Mouse (Mus musculus): ENCODE measurements around the gene Il17rb. TPM values are rescaled to one million over a fixed set of nuclear protein-coding genes. Genes with fewer than 3 reads are reported as not detected.

Il17rb gene
- polyA plus RNA-seq, 1 experiment from 2014 or later: 1.5 TPM

DNA sequence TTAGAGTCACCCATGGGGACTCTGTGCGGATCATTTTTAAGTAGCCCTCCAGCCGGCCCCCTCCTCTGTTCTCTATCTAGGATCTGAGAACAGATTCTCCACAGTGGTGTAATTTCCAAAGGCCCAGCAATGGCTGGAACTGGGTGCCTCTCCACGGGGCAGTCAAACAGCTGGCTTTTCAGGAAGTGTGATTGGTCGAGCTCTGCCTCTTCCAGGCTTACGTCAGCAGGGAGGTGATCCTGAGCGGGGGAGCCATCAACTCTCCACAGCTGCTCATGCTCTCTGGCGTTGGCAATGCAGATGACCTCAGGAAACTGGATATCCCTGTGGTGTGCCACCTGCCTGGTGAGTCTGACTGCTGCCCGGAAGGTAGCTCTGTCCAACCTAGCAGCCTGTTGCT lies 24.7 kb upstream of the Il17rb start:
- no peak overlapping the region for H3K9ac ChIP-seq (replicated peaks)
- H3K4me2 ChIP-seq (replicated peaks): no peak overlapping the region
- H3K9me3 ChIP-seq: no peaks in the 10 kb centered on the region
- ATAC-seq (ENCODE audit: low FRiP score, low read depth): no peak
- no peaks in the 10 kb centered on the region for H3K27me3 ChIP-seq
- H3K4me3 ChIP-seq: no peak overlapping the region
- H3K36me3 ChIP-seq: no peaks in the 10 kb centered on the region
- H3K27ac ChIP-seq (replicated peaks): no peak overlapping the region
- 71% methylated on average over 8 of the region's 8 CpGs for WGBS
- H3K4me1 ChIP-seq: no peaks in the 10 kb centered on the region

DNA sequence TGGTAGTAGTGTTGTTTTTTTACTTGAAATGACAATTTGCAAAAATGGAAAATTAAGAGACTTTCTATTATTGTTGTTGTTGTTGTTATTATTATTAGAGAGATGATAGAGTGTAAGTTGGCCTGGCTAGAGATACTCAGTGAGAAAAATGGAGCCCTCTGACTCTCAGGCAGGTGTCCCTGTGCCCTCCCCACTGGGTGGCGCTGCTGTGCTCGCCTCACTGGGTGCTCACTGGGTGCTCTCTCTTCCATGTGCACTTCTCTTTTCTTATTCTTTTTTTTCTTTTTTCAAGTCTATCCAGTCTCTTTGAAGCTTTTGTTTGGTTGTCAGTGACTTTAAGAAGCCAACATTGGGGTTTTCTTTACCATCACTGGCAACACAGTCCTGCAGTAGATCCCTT lies 18.7 kb upstream of the Il17rb start:
- Histone ChIP-seq H3K36me3 (no peaks in the 10 kb centered on the region), H3K27ac (replicated peaks) (no peak overlapping the region), H3K9me3 (no peaks in the 10 kb centered on the region), H3K9ac (replicated peaks) (no peak overlapping the region), H3K27me3 (no peaks in the 10 kb centered on the region), H3K4me3 (no peak overlapping the region), H3K4me2 (replicated peaks) (no peak overlapping the region), H3K4me1 (no peaks in the 10 kb centered on the region)
- WGBS: 46% methylated on average over 2 of the region's 2 CpGs
- ATAC-seq (ENCODE audit: low FRiP score, low read depth): no peak

DNA sequence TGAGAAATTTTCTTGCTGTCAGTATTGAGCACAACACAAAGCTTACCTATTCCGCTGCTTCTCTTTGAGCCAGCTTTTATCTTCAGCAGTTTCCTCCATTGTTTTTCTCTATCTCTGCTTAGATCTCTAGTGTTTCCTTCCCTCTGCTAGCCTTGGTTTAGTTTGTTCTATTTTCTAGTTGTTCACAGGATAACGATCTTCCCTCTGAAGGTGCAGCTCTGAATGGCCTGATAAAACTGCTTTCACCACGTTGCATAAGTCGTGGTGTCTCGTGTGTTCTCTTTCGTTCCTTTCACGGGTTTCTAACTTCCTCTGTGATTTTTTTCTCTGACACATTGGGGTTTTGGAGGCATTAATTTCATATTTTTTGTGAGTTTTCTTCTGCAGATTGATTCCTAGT lies 15.7 kb upstream of the Il17rb start:
- 73% methylated on average over 7 of the region's 7 CpGs for WGBS
- no peak overlapping the region for H3K27ac ChIP-seq (replicated peaks)
- H3K4me2 ChIP-seq (replicated peaks): no peak overlapping the region
- no peak for ATAC-seq (ENCODE audit: low FRiP score, low read depth)
- no peak overlapping the region for H3K9ac ChIP-seq (replicated peaks)
- H3K9me3 ChIP-seq: no peaks in the 10 kb centered on the region
- no peaks in the 10 kb centered on the region for H3K36me3 ChIP-seq
- no peaks in the 10 kb centered on the region for H3K27me3 ChIP-seq
- no peaks in the 10 kb centered on the region for H3K4me1 ChIP-seq
- H3K4me3 ChIP-seq: no peak overlapping the region

DNA sequence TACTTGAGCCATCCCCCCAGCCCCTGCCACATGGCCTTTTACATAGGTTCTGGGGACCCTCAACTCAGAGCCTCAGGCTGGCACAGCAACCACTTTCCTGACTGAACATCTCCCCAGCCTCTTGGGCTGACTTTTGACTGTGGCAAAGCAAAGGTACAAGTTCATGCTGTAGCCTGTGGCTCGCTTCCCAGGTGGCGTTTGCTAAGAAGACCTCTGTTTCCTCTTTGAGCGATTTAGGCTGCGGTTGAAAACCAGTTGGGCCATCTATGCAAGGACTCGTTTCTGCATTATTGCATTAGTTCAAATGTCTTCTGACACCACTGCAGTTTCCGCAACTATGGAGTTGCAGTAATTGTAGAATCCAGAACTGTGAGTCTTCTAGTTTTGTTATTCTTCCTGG lies 13.8 kb upstream of the Il17rb start:
- Histone ChIP-seq H3K4me2 (replicated peaks) (no peak overlapping the region), H3K36me3 (no peaks in the 10 kb centered on the region), H3K27me3 (no peaks in the 10 kb centered on the region), H3K9ac (replicated peaks) (no peak overlapping the region), H3K27ac (replicated peaks) (no peak overlapping the region), H3K9me3 (no peaks in the 10 kb centered on the region), H3K4me3 (no peak overlapping the region), H3K4me1 (no peaks in the 10 kb centered on the region)
- no peak for ATAC-seq (ENCODE audit: low FRiP score, low read depth)
- WGBS: 90% methylated on average over 6 of the region's 6 CpGs

DNA sequence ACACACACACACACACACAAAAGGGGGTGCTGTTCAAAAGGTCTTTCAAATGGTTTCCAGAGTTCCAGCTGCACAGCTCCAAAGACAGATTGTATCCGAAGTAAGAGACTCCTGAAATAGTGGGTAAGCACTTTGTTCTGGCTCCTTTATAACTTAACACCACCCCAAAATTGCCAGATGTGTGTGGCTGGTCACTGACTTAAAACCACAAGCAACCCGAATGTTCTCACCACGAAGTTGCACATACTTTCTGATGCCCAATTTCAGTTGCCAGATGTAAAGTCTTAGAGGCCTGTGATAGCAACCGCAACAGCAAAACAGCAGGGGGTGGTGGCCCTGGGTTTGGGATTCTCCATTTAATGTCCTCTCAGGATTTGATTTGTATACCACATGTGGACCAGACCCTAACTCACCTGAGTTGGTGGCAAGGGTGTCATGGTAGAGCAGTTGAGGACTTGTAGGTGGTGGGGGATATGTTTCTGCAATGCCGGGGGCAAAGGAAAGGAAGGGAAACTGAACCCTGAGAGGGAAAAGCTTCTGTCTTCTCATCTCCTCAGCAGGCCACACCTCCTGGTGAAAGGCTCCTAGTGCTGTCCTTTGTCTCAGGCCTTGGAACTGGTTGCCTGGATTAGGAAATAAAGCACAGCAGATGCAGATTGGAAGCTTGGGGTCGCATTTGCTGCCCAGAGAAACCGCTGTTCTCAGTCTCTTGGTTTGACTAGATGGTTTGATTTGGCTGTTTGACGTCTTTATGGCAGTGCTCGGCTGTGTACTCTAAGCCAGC lies 11.3 kb upstream of the Il17rb start:
- WGBS: 41% methylated on average over 9 of the region's 9 CpGs
- no peak overlapping the region for H3K9ac ChIP-seq (replicated peaks)
- no peak overlapping the region for H3K27ac ChIP-seq (replicated peaks)
- H3K36me3 ChIP-seq: no peaks in the 10 kb centered on the region
- no peaks in the 10 kb centered on the region for H3K4me1 ChIP-seq
- no peak for ATAC-seq (ENCODE audit: low FRiP score, low read depth)
- no peak overlapping the region for H3K4me3 ChIP-seq
- H3K9me3 ChIP-seq: no peaks in the 10 kb centered on the region
- no peaks in the 10 kb centered on the region for H3K27me3 ChIP-seq
- H3K4me2 ChIP-seq (replicated peaks): no peak overlapping the region

DNA sequence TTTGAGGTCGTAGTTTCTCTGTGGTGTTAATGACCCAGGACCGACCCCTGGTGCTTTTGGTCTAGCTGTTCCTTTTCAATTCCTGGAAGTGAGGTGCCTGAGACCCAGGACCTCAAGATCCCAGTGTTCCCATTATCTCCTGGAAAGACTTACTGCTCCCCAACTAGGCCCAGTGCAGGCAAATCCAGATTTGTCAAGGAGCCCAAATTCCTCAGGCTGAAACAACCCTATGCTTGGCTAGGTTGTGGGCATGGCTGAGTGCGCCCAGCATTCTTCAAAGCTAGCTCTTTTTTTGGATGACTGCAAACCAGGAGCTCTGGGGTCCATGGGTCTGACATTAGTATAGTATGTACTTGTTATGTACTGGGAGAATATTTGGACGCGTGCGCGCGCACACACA lies 10.7 kb upstream of the Il17rb start:
- H3K27ac ChIP-seq (replicated peaks): no peak overlapping the region
- 90% methylated on average over 8 of the region's 8 CpGs for WGBS
- H3K4me2 ChIP-seq (replicated peaks): no peak overlapping the region
- H3K9me3 ChIP-seq: no peaks in the 10 kb centered on the region
- H3K36me3 ChIP-seq: no peaks in the 10 kb centered on the region
- no peak overlapping the region for H3K9ac ChIP-seq (replicated peaks)
- H3K4me3 ChIP-seq: no peak overlapping the region
- no peaks in the 10 kb centered on the region for H3K4me1 ChIP-seq
- ATAC-seq (ENCODE audit: low FRiP score, low read depth): no peak
- no peaks in the 10 kb centered on the region for H3K27me3 ChIP-seq

DNA sequence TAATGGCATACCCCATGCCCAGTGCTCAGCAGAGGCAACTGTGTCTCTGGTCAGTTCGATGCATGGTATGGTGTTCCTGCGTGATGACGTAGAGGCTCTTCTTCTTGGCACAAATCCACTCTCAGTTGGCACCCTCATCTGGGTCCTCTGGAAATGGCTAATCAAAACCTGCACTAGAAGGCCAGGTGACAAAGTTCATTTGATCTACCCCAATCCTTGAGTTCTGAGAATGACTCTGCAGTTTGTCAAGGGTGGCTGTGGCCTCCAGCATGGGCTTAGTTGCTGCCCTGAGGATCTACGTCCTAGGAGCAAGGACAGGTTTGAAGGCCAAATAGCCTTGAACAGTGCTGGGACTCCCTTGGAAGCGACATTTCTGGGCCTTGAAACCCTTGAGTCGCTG lies 10.2 kb upstream of the Il17rb start:
- no peak overlapping the region for H3K4me2 ChIP-seq (replicated peaks)
- 93% methylated on average over 6 of the region's 6 CpGs for WGBS
- H3K27ac ChIP-seq (replicated peaks): no peak overlapping the region
- no peak overlapping the region for H3K9ac ChIP-seq (replicated peaks)
- H3K9me3 ChIP-seq: no peaks in the 10 kb centered on the region
- no peaks in the 10 kb centered on the region for H3K27me3 ChIP-seq
- no peak overlapping the region for H3K4me3 ChIP-seq
- no peaks in the 10 kb centered on the region for H3K36me3 ChIP-seq
- ATAC-seq (ENCODE audit: low FRiP score, low read depth): no peak
- no peaks in the 10 kb centered on the region for H3K4me1 ChIP-seq

DNA sequence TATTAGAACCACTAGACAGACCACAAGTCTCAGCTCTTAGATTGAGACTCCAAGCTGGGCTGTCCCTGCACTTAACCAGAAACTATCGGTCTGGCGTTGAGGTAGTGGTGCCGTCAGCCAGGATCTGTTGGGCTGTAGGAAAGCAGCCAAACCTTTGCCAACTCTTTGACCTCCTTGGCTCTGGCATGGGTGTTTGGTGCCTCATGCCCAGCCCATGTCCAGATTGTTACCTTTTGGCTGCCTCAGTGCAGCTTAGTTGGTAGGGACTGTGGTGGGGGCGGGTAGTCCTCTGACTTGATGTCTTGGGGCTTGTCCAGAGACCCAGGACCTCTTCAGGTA lies 9.7 kb upstream of the Il17rb start:
- 94% methylated on average over 4 of the region's 4 CpGs for WGBS
- Histone ChIP-seq H3K36me3 (no peaks in the 10 kb centered on the region), H3K9ac (replicated peaks) (no peak overlapping the region), H3K4me1 (no peaks in the 10 kb centered on the region), H3K27ac (replicated peaks) (no peak overlapping the region), H3K4me2 (replicated peaks) (no peak overlapping the region), H3K27me3 (no peaks in the 10 kb centered on the region), H3K9me3 (no peaks in the 10 kb centered on the region), H3K4me3 (no peak overlapping the region)
- ATAC-seq (ENCODE audit: low FRiP score, low read depth): no peak

DNA sequence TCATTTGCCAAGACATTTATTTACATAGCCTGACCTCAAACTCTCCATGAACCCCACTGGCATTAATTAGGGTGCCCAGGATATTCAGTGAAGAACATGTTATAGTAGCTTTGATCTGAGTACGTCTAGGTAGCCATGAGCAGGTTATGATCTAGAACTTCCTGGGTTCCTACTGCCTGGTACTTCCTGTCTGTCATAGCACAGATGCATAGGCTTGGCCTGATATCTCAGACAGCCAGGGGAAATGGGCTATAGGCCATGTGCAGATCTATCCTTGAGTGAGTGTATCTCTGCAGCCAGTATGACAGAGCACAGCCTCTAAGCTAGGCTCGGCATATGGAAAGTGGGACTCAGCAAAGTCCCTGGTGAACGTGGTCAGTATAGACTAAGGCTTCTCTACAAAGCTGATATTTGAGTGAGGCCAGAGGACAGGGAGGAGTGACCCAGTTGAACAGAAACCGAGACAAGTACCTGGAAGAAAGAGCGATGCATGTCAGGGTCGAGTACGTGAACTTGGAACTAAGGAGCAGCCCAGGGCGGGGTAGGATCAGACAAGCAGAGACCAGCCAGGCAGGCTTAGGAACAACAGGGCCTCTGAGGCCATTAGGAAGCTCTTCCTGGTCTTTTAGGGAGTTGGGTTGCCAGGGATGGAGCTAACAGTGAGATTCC lies 9.2 kb upstream of the Il17rb start:
- Histone ChIP-seq H3K36me3 (no peaks in the 10 kb centered on the region), H3K9ac (replicated peaks) (no peak overlapping the region), H3K9me3 (no peaks in the 10 kb centered on the region), H3K27ac (replicated peaks) (no peak overlapping the region), H3K4me3 (no peak overlapping the region), H3K4me1 (no peaks in the 10 kb centered on the region), H3K27me3 (no peaks in the 10 kb centered on the region), H3K4me2 (replicated peaks) (no peak overlapping the region)
- ATAC-seq (ENCODE audit: low FRiP score, low read depth): no peak
- 88% methylated on average over 8 of the region's 8 CpGs for WGBS

DNA sequence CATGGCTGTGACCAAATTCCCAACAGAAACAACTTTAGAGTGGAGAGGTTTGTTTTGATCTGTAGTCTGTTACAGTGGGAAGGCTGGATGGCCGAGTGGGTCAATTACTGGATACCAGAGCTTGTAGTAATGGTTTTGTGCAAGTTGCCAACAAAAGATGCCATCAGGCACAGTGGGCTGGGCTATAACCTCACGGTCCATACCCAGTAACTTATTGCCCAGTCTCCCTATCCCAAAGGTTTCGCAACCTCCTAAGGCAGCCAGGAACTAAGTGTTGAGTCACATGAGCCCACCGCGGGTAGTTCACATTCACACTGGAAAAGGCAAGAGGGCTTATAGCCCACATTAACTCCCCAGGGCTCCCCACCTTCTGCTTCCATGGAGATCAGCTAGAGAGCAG lies 8.0 kb upstream of the Il17rb start:
- H3K4me3 ChIP-seq: no peak overlapping the region
- ATAC-seq (ENCODE audit: low FRiP score, low read depth): no peak

DNA sequence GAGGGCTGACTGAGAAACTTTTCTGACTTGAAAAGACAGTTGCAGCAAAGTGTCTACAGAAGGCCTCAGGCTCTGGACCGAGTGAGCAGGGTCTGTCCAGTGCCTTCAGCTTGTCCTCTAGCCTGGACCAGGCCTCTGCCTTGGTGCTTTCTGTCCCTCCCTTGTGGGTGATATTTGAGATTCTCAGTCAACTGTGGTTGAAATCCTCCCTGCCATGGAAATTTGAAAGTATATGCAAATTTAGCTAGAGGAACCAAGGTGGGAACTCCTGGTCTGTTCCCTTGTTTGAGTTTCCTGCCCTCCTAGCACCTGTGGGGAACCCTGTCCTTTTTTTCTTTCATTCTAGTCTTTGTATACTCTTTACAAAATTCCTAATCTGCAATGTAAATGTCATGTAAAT lies 6.3 kb upstream of the Il17rb start:
- Histone ChIP-seq H3K9ac (replicated peaks) (no peak overlapping the region), H3K4me1 (no peaks in the 10 kb centered on the region), H3K27ac (replicated peaks) (no peak overlapping the region), H3K36me3 (no peaks in the 10 kb centered on the region), H3K9me3 (no peaks in the 10 kb centered on the region), H3K4me3 (no peak overlapping the region), H3K4me2 (replicated peaks) (no peak overlapping the region), H3K27me3 (peaks cover 3% of the 10 kb centered on the region)
- 68% methylated on average over 1 of the region's 1 CpGs for WGBS
- no peak for ATAC-seq (ENCODE audit: low FRiP score, low read depth)

More for the DNA sequence above, 8.0 kb upstream of the Il17rb start:
- no peaks in the 10 kb centered on the region for H3K9me3 ChIP-seq
- no peak overlapping the region for H3K27ac ChIP-seq (replicated peaks)
- no peaks in the 10 kb centered on the region for H3K27me3 ChIP-seq
- no peak overlapping the region for H3K4me2 ChIP-seq (replicated peaks)
- H3K4me1 ChIP-seq: no peaks in the 10 kb centered on the region
- H3K36me3 ChIP-seq: no peaks in the 10 kb centered on the region
- no peak overlapping the region for H3K9ac ChIP-seq (replicated peaks)
- 92% methylated on average over 5 of the region's 5 CpGs for WGBS

DNA sequence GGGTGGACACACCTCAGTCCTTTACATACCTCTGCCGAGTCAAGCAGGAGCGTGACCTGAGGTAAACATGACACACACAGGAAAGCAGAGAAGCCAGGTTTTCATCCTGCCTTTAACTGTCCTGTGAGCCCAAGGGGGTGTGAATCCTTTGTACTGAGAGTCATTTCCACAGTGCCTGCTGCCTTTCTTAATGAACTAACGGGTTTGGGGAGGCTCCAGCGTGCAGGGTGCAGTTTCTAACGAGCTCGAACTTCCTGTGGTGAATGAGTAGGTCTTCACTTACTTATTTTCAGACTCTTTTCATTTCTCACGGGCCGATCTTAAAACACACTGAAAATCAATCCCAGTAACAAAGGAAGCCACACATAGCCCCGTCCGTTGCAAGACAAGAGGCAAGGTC lies 5.8 kb upstream of the Il17rb start:
- H3K4me2 ChIP-seq (replicated peaks): no peak overlapping the region
- ATAC-seq (ENCODE audit: low FRiP score, low read depth): no peak
- no peaks in the 10 kb centered on the region for H3K9me3 ChIP-seq
- no peaks in the 10 kb centered on the region for H3K4me1 ChIP-seq
- no peak overlapping the region for H3K4me3 ChIP-seq
- 75% methylated on average over 10 of the region's 10 CpGs for WGBS
- no peaks in the 10 kb centered on the region for H3K36me3 ChIP-seq
- H3K9ac ChIP-seq (replicated peaks): no peak overlapping the region
- no peak overlapping the region for H3K27ac ChIP-seq (replicated peaks)
- peaks cover 8% of the 10 kb centered on the region for H3K27me3 ChIP-seq
